Mouse (Mus musculus) layer of hippocampus, adult 8-10 months (tissue): ENCODE measurements around the gene Zfp467. TPM values are rescaled to one million over a fixed set of nuclear protein-coding genes. Genes with fewer than 3 reads are reported as not detected.

Experiments used
- DNase-seq, 2 experiments: peaks; one replicate each; pipeline ENCODE4 v3.0.0; 2022; ENCODE audit warnings: low spot score in 2 of 2
- total RNA-seq, 4 experiments: library from RNA; stranded (reverse); gene quantifications; 2 replicates each; pipeline ENCODE4 v1.2.4; 2022

The Zfp467 gene
- 10 to 100 TPM; 24.6 to 32.2 (median 28.2) TPM for total RNA-seq

DNA sequence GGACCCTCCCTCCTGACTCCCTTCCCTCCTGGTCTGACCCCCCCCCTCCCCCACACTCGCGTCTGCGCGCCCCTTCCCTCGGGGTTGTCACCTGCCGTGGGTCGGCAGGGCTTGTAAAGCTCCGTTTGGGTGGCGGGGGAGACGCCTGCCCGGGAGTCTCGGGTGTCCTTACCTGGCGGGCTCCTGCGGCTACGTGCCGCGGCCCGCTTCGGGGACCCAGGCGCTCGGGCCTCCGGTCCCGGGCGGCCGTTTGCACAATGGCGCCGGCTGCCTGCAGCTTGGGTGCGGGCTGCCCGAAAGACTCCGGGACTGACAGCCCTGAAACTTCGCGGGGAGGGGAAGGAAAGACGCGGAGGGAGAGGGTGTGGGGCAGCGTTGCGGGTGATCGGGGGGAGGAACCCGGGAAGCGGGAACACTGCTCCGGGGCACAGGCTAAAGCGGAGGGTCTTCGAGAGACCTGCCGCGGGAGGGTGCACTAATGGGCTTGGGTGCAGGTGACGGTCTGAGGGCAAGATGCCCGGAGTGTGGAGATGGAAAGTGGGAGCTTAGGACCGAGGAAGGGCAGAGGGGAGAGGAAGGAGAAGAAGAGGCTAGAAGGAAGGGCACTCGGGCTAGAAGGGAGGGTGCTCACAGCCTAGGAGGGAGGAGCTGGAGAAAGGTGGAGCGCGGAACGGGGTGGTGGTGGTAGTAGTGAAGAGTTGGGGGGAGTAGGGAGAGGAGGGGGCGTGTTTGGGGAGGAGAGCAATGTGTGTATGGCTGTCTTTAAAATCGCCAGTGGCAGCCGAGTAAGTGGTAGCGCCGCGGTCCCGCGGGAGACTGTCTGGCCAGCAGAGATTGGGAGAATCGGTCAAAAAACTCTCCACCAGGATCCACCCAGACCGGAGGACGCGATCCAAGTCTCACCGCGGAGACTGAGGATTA is at the start of gene Zfp467:
Gene Zfp467 (minus strand): TSS at position 645 of the 921 bp plus-strand sequence.
- peak; percentile 29 to 35 for DNase-seq

- no peak for DNase-seq
Measured at GRCm38 (mm10) chr6:48493136-48493730, 47.6 kb upstream of the Zfp467 start.

DNA sequence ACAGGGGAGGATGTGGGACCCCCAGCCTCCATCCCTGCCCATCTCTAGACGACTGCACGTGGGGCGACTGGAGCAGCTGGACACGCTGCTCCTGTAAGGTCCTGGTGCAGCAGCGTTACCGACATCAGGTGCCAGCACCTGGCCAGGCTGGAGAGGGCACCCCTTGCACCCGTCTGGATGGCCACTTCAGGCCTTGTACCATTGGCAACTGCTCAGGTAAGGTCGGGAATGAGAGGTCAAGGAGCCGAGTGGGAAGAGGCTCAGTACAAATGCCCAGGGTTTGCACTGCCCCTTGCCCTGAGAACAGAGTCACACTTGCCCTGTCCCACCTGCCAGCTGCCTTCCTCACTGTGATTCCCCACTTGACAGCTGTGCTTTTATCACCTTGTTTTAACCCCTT is 45.7 kb upstream of the Zfp467 start:
- DNase-seq, result no peak

DNA sequence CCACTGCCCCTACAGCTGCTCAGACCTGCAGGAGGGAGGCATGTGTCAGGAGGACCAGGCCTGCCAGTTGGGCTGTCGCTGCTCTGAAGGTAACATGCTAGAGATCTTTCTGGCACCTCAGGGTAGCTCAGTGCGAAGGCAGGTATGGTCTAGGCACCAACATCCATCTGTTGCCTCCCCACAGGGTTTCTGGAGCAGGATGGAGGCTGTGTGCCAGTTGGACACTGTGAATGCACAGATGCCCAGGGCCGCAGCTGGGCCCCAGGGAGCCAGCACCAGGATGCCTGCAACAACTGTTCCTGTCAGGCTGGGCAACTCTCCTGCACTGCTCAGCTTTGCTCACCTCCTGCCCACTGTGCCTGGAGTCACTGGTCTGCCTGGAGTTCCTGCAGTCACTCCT is 44.1 kb upstream of the Zfp467 start:
- no peak for DNase-seq

- no peak for DNase-seq
Measured at GRCm38 (mm10) chr6:48487747-48488725, 42.4 kb upstream of the Zfp467 start.

- no peak for DNase-seq
Measured at GRCm38 (mm10) chr6:48482501-48482900, 36.9 kb upstream of the Zfp467 start.

DNA sequence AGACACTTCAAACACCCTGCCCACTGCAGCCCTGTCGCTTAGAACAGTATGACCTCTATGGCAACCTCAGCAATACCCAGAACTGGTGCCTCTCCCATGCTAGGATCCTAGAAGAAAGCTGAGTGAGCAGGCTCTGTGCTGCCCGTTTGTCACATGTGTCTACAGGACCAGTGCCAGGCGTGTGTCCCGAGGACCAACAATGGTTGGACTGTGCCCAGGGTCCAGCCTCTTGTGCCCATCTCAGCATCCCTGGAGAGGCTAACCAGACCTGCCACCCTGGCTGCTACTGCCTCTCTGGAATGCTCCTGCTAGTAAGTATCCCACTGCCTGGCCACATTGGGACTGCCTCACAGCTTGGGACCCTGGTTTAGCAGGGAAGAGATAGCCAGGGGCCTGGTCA is 32.8 kb upstream of the Zfp467 start:
- DNase-seq, result no peak

DNA sequence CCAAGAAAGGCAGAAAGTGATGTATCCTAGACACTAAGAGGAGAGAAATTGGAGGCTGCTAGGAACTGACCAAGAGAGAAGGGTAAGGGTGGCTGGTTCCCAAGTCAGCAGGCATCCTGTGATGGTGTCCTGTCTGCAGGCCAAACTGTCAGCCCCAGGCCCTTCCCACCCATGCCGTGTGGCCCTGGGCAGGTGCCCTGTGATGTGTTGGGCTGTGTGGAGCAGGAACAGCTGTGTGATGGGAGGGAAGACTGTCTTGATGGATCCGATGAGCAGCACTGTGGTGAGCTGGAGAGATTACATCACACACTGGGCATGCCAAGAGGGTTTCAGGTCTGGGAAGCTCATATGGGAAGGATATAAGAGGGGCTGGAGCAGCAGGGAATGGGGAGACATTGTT is 25.1 kb upstream of the Zfp467 start:
- no peak for DNase-seq

- DNase-seq, result no peak
Measured at GRCm38 (mm10) chr6:48467490-48467889, 21.9 kb upstream of the Zfp467 start.

DNA sequence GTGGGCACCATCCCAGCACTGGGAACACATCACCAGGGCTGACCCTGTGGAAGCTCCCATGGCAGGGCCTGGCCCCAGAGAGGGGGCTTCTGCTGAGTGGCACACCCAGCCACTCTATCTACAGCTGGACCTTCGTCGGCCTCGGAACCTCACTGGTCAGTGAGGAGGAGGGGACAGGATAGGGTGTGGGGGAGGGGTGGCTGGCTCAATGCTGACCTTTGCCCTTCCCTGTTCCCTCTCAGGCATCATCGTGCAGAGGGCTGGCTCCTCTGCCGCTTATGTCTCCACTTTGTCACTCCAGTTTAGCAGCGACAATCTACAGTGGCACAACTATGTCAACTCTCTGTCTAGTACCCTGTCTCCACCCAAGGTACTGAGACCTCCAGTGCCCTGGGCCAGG is 21.1 kb upstream of the Zfp467 start:
- no peak for DNase-seq

GRCm38 (mm10) chr6:48464966-48465679 is 19.5 kb upstream of the Zfp467 start:
- DNase-seq, result peak; percentile 37 to 51

GRCm38 (mm10) chr6:48452771-48453170 is 7.1 kb upstream of the Zfp467 start:
- no peak for DNase-seq

DNA sequence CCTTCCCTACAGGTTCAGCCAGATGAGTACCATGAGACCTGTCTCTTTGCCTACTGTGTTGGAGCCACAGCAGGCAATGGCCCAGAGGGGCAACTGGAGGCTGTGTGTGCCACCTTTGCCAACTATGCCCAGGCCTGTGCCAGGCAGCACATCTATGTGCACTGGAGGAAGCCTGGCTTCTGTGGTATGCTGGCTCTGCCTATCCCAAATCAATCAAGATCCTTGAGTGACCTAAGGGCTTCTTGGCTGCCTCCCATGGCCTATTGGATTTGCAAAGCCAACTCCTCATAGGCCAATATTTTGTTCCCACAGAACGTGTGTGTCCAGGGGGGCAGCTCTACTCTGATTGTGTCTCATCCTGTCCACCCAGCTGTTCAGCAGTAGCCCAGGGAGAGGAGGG is 6.5 kb upstream of the Zfp467 start:
- no peak for DNase-seq

DNA sequence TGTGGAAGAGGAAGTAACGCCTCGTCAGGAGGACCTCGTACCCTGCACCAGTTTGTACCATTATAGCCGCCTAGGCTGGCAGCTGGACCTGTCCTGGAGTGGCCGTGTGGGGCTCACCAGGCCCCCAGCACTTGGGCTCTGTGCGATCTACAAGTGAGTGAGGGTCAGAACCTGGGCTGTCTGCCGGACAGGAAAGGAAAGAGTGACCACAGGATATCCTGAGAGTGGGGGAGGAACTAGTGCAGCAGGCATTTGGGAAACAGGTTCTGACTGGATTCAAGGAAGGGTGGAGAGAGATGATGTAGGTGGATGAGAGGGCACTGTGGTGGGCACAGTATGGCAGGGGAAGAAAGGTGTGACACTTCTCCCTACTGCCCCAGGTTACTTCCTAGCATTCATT is 2.9 kb upstream of the Zfp467 start:
- no peak for DNase-seq

GRCm38 (mm10) chr6:48447929-48448328 is 2.3 kb upstream of the Zfp467 start, which contains the start of gene Sspo:
Sspo (plus strand) TSS chr6:48448229.
- no peak for DNase-seq

GRCm38 (mm10) chr6:48446896-48447295 is 1.3 kb upstream of the Zfp467 start:
- DNase-seq, result no peak

DNA sequence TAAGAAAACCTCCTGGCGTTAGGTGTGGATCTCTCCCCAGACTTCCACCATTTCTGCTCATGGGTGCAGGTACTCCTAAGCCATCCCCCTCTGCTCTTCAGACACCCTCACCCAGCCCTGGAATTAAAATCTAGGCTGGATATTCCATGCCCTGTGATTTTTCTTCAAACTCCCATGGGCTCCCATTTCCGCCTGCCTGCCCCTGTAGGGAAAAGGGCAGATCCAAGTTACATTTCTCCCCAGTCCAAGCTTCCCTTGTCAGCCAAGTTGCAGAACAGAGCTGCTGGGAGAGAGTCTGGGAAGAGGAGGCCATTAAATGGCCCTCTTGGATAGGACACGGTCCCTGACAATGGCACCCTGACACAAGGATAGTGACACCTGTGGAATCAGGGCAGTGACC is 631 bp upstream of the Zfp467 start:
- DNase-seq, result no peak

GRCm38 (mm10) chr6:48444310-48445180 is 1.1 kb downstream of the Zfp467 start:
- DNase-seq, result peak in 1 of 2 experiments; percentile 62

- DNase-seq, result peak; percentile 85 to 91
Measured at GRCm38 (mm10) chr6:48443592-48444309, 1.9 kb downstream of the Zfp467 start.
